In genomic region chr10:21996660-21997447, GRCm38 (mm10) we compare ENCODE assay signal across 8 mouse cellular contexts.
DNase-seq lines count a peak whose midpoint lies in the region; ATAC-seq and TF ChIP-seq lines count a peak whose summit lies in the region.

No protein-coding gene starts in this region.

- H3K4me2 ChIP-seq in embryonic facial prominence, embryonic 12.5 days (replicated peaks), result peak overlapping the region; percentile 41; the same call in 1 of the 2 replicates
- H3K4me2 ChIP-seq in kidney, postnatal 0 days (ENCODE audit: low read length), result peak overlapping the region; percentile 73
- H3K4me2 ChIP-seq in midbrain, embryonic 12.5 days (replicated peaks), result 0 out of 2 replicates have a peak overlapping the region, but pooled peaks have one; percentile 33

- DNase-seq in embryonic facial prominence, embryonic 10.5 days (ENCODE audit: low spot score), result no peak
- no peak for DNase-seq in kidney, postnatal 0 days (ENCODE audit: low spot score)
- DNase-seq in kidney, postnatal 14 days, result no peak
- DNase-seq in cerebellum, adult 11-12 months, result no peak
- DNase-seq in right cerebral cortex, postnatal 10 days (ENCODE audit: low spot score in 2 of 2), result no peak

- TF ChIP-seq CTCF in kidney, postnatal 0 days (IDR thresholded peaks at IDR 0.05; ENCODE audit: low read depth), result no peak

- 0 out of 2 replicates have a peak, but pooled peaks cover 6% of the 10 kb centered on the region for H3K27me3 ChIP-seq in embryonic facial prominence, embryonic 12.5 days
- H3K27me3 ChIP-seq in embryonic facial prominence, embryonic 10.5 days (replicated peaks; ENCODE audit: low read depth, poor library complexity, severe bottlenecking), result peaks cover 9% of the 10 kb centered on the region
- no peaks in the 10 kb centered on the region for H3K27me3 ChIP-seq in kidney, postnatal 0 days (ENCODE audit: insufficient read depth, low read length)
- peaks cover 12% of the 10 kb centered on the region for H3K27me3 ChIP-seq in midbrain, embryonic 12.5 days

- ATAC-seq in embryonic facial prominence, embryonic 12.5 days (ENCODE audit: insufficient number of reproducible peaks, insufficient read depth, low FRiP score, low TSS enrichment), result no peak
- no peak for ATAC-seq in kidney, postnatal 0 days (replicated peaks; ENCODE audit: low FRiP score, low read depth)
- ATAC-seq in midbrain, embryonic 12.5 days (ENCODE audit: low FRiP score, low read depth), result no peak

- peaks cover 14% of the 10 kb centered on the region; the same call in 1 of the 2 replicates for H3K4me1 ChIP-seq in embryonic facial prominence, embryonic 12.5 days
- H3K4me1 ChIP-seq in embryonic facial prominence, embryonic 10.5 days, result peaks cover 31% of the 10 kb centered on the region
- H3K4me1 ChIP-seq in kidney, postnatal 0 days (replicated peaks; ENCODE audit: insufficient read depth, low read length), result no peaks in the 10 kb centered on the region; the same call in 1 of the 2 replicates
- H3K4me1 ChIP-seq in brown adipose tissue, adult 24 weeks (ENCODE audit: control insufficient read depth, insufficient read depth, insufficient read length, low read length), result no peaks in the 10 kb centered on the region
- peaks cover 12% of the 10 kb centered on the region for H3K4me1 ChIP-seq in midbrain, embryonic 12.5 days

- no peak overlapping the region for H3K4me3 ChIP-seq in embryonic facial prominence, embryonic 12.5 days
- no peak overlapping the region for H3K4me3 ChIP-seq in embryonic facial prominence, embryonic 10.5 days
- peak overlapping the region; percentile 57 for H3K4me3 ChIP-seq in kidney, postnatal 0 days (replicated peaks; ENCODE audit: low read depth, low read length)
- peak overlapping the region; percentile 58 for H3K4me3 ChIP-seq in brown adipose tissue, adult 24 weeks (ENCODE audit: insufficient read depth, low read depth, low read length)
- no peak overlapping the region for H3K4me3 ChIP-seq in midbrain, embryonic 12.5 days

- H3K9ac ChIP-seq in embryonic facial prominence, embryonic 12.5 days, result no peak overlapping the region
- peak overlapping the region; percentile 24 for H3K9ac ChIP-seq in kidney, postnatal 0 days (ENCODE audit: low read depth, low read length)
- H3K9ac ChIP-seq in midbrain, embryonic 12.5 days (replicated peaks), result no peak overlapping the region

- WGBS in embryonic facial prominence, embryonic 12.5 days, result 94% methylated on average over 14 of the region's 14 CpGs
- 93% methylated on average over 14 of the region's 14 CpGs for WGBS in embryonic facial prominence, embryonic 10.5 days
- 82% methylated on average over 14 of the region's 14 CpGs for WGBS in kidney, postnatal 0 days
- 91% methylated on average over 14 of the region's 14 CpGs for WGBS in midbrain, embryonic 12.5 days

- no peak overlapping the region for H3K27ac ChIP-seq in embryonic facial prominence, embryonic 12.5 days
- H3K27ac ChIP-seq in embryonic facial prominence, embryonic 10.5 days (replicated peaks), result no peak overlapping the region
- H3K27ac ChIP-seq in kidney, postnatal 0 days, result peak overlapping the region; percentile 13; the same call in 1 of the 2 replicates
- H3K27ac ChIP-seq in brown adipose tissue, adult 24 weeks (replicated peaks; ENCODE audit: low read depth, low read length), result peak overlapping the region; percentile 73
- H3K27ac ChIP-seq in midbrain, embryonic 12.5 days (replicated peaks), result no peak overlapping the region

- H3K9me3 ChIP-seq in embryonic facial prominence, embryonic 12.5 days, result no peaks in the 10 kb centered on the region
- no peaks in the 10 kb centered on the region for H3K9me3 ChIP-seq in embryonic facial prominence, embryonic 10.5 days
- no peaks in the 10 kb centered on the region for H3K9me3 ChIP-seq in kidney, postnatal 0 days (replicated peaks; ENCODE audit: low read length)
- H3K9me3 ChIP-seq in midbrain, embryonic 12.5 days, result no peaks in the 10 kb centered on the region

- H3K36me3 ChIP-seq in embryonic facial prominence, embryonic 12.5 days, result peaks cover 6% of the 10 kb centered on the region; the same call in 1 of the 2 replicates
- H3K36me3 ChIP-seq in embryonic facial prominence, embryonic 10.5 days (replicated peaks), result peaks cover 29% of the 10 kb centered on the region
- peaks cover 25% of the 10 kb centered on the region for H3K36me3 ChIP-seq in kidney, postnatal 0 days (ENCODE audit: insufficient read depth, low read length)
- 0 out of 2 replicates have a peak, but pooled peaks cover 6% of the 10 kb centered on the region for H3K36me3 ChIP-seq in midbrain, embryonic 12.5 days

Comparison
In these comparisons a context has a peak if more than half of its experiments do, and no peak if none do; other contexts are left out.
1. H3K27ac ChIP-seq: peak in kidney, postnatal 0 days (single experiment) and brown adipose tissue, adult 24 weeks (single experiment); none in embryonic facial prominence, embryonic 12.5 days (single experiment), embryonic facial prominence, embryonic 10.5 days (single experiment) and midbrain, embryonic 12.5 days (single experiment).
2. H3K4me3 ChIP-seq: peak in kidney, postnatal 0 days (single experiment) and brown adipose tissue, adult 24 weeks (single experiment); none in embryonic facial prominence, embryonic 12.5 days (single experiment), embryonic facial prominence, embryonic 10.5 days (single experiment) and midbrain, embryonic 12.5 days (single experiment).
3. Peak in every context shown above with its lines, with median percentiles within 50 percentile points of each other: H3K4me2 ChIP-seq.